ENCODE assay signal across 10 mouse cellular contexts in the genomic region with DNA sequence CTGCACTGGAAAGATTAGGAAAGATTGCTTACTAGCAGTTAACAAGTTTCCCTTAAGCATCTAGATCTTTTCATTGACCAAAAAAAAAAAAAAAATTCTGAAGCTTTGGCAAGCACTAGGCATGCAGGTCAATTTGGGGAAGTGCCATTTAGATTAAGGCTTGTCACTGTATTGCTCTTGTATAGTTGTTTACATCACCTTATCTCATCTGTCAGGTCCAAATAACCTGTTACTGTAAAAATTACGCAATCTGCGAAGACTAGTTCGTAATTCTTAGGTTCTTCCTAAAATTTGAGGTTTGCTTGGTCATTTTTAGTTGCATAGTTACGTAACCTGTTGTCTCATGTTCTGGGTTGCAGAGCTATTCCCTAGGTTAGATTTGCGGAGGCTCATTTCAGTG. TPM values are rescaled to one million over a fixed set of nuclear protein-coding genes. Genes with fewer than 3 reads are reported as not detected.
DNase-seq lines count a peak whose midpoint lies in the region; ATAC-seq and TF ChIP-seq lines count a peak whose summit lies in the region.
"Had no signal": no experiment of that assay in that cellular context is flagged by ENCODE, and none has a peak within 500 bp of the region (broad histone marks: within the 10 kb centered on the region; RNA-seq: fewer than 3 reads in every experiment).

No protein-coding gene starts in this region.

- peaks cover 24% of the 10 kb centered on the region for H3K79me2 ChIP-seq in MEL (ENCODE audit: control insufficient read depth, insufficient read depth, low read length, poor library complexity)

- DNase-seq in heart, postnatal 4 days: no peak
- peak; percentile 78 for DNase-seq in MEL (ENCODE audit: low read depth, low spot score)
- DNase-seq in forebrain, postnatal 0 days: no peak
- DNase-seq in spleen, postnatal 10 days (ENCODE audit: low spot score in 2 of 2): no peak
- DNase-seq in right cerebral cortex, postnatal 36 days (ENCODE audit: low spot score in 2 of 2): no peak
- DNase-seq: adrenal gland, postnatal 10 days; kidney, postnatal 10 days had no signal

- peaks cover 11% of the 10 kb centered on the region for H3K4me1 ChIP-seq in heart, embryonic 12.5 days (replicated peaks)
- H3K4me1 ChIP-seq in MEL (ENCODE audit: control insufficient read depth in 1 of 2, insufficient read depth in 2 of 2, low read length in 2 of 2): peaks cover 9 to 20% of the 10 kb centered on the region in 2 experiments
- no peaks in the 10 kb centered on the region; the same call in 1 of the 2 replicates for H3K4me1 ChIP-seq in forebrain, postnatal 0 days (ENCODE audit: insufficient read depth)

- no peaks in the 10 kb centered on the region for H3K9me3 ChIP-seq in heart, embryonic 12.5 days (replicated peaks)
- H3K9me3 ChIP-seq in MEL (replicated peaks; ENCODE audit: insufficient read depth, low read length): no peaks in the 10 kb centered on the region
- no peaks in the 10 kb centered on the region for H3K9me3 ChIP-seq in forebrain, postnatal 0 days (ENCODE audit: low read length)

- TF ChIP-seq EP300 in MEL (IDR thresholded peaks at IDR 0.05; ENCODE audit: low read depth in 1 of 2, low read length in 2 of 2): peak; percentile 78 to 91; a peak in 3 of 4 replicates

- H3K36me3 ChIP-seq in heart, embryonic 12.5 days: peaks cover 19% of the 10 kb centered on the region
- peaks cover 0 to 32% of the 10 kb centered on the region in 2 experiments for H3K36me3 ChIP-seq in MEL (ENCODE audit: control insufficient read depth in 1 of 2, insufficient read depth in 2 of 2, low read length in 2 of 2)
- H3K36me3 ChIP-seq in forebrain, postnatal 0 days (ENCODE audit: insufficient read depth): peaks cover 4% of the 10 kb centered on the region

- H3K27ac ChIP-seq in heart, embryonic 12.5 days (ENCODE audit: poor library complexity, severe bottlenecking): no peak overlapping the region
- peak overlapping the region; percentile 86 for H3K27ac ChIP-seq in MEL (ENCODE audit: control insufficient read depth, low read depth, low read length)
- H3K27ac ChIP-seq in forebrain, postnatal 0 days (ENCODE audit: low read depth, low read length): no peak overlapping the region

- H3K4me3 ChIP-seq in heart, embryonic 12.5 days: no peak overlapping the region
- peak overlapping the region; percentile 9 to 33; a peak in 3 of 4 replicates for H3K4me3 ChIP-seq in MEL (ENCODE audit: control insufficient read depth in 1 of 2, insufficient read depth in 1 of 2, low read depth in 2 of 2, low read length in 2 of 2)
- no peak overlapping the region for H3K4me3 ChIP-seq in forebrain, postnatal 0 days (ENCODE audit: low read depth, low read length)

- no peak for TF ChIP-seq CTCF in MEL (IDR thresholded peaks at IDR 0.05 in 2 of 3, conservative IDR thresholded peaks at IDR 0.05 in 1 of 3; ENCODE audit: control insufficient read depth in 1 of 3, insufficient read depth in 1 of 3, low read depth in 2 of 3, low read length in 3 of 3, poor library complexity in 1 of 3, severe bottlenecking in 1 of 3)
- no peak for TF ChIP-seq CTCF in forebrain, postnatal 0 days (IDR thresholded peaks at IDR 0.05; ENCODE audit: low read depth)

- peak overlapping the region; percentile 70; the same call in 1 of the 2 replicates for H3K4me2 ChIP-seq in heart, embryonic 12.5 days
- peak overlapping the region; percentile 50; the same call in 1 of the 2 replicates for H3K4me2 ChIP-seq in forebrain, postnatal 0 days (ENCODE audit: low read depth)

- H3K9ac ChIP-seq in heart, embryonic 12.5 days: no peak overlapping the region
- peak overlapping the region; percentile 89; the same call in 1 of the 2 replicates for H3K9ac ChIP-seq in MEL (ENCODE audit: control insufficient read depth, low read depth, low read length, poor library complexity, severe bottlenecking)
- no peak overlapping the region for H3K9ac ChIP-seq in forebrain, postnatal 0 days

- no peak for ATAC-seq in heart, embryonic 12.5 days (ENCODE audit: insufficient number of reproducible peaks, low FRiP score)
- ATAC-seq in forebrain, postnatal 0 days: no peak
- peak; percentile 48 for ATAC-seq in megakaryocyte, adult 5-6 weeks (ENCODE audit: poor library complexity, severe bottlenecking)
- ATAC-seq in cerebellum, adult (ENCODE audit: insufficient number of reproducible peaks, low FRiP score, low TSS enrichment): no peak

- H3K27me3 ChIP-seq in heart, embryonic 12.5 days (replicated peaks): no peaks in the 10 kb centered on the region
- no peaks in the 10 kb centered on the region for H3K27me3 ChIP-seq in MEL (ENCODE audit: control insufficient read depth in 1 of 2, insufficient read depth in 2 of 2, low read length in 2 of 2)
- no peaks in the 10 kb centered on the region for H3K27me3 ChIP-seq in forebrain, postnatal 0 days (ENCODE audit: insufficient read depth, low read length)

- no peak for TF ChIP-seq POLR2A in MEL (IDR thresholded peaks at IDR 0.05; ENCODE audit: control insufficient read depth in 1 of 2, insufficient read depth in 1 of 2, low read depth in 1 of 2, low read length in 2 of 2, poor library complexity in 1 of 2)

- TF ChIP-seq RAD21 in MEL (IDR thresholded peaks at IDR 0.05; ENCODE audit: low read depth, low read length): no peak

- WGBS in heart, embryonic 12.5 days: 93% methylated on average over 5 of the region's 5 CpGs
- 89% methylated on average over 5 of the region's 5 CpGs for WGBS in forebrain, postnatal 0 days

TF ChIP-seq in MEL, 35 proteins besides CTCF, POLR2A, EP300 and RAD21:
- TF ChIP-seq MXI1 (IDR thresholded peaks at IDR 0.05; ENCODE audit: low read depth, low read length): peak; percentile 82
- peak; percentile 97 for TF ChIP-seq ZNF384 (IDR thresholded peaks at IDR 0.05; ENCODE audit: low read depth, low read length)
- TF ChIP-seq TAL1 (IDR thresholded peaks at IDR 0.05; ENCODE audit: low read length): 0 out of 2 replicates have a peak, but pooled peaks have one; percentile 30
- TF ChIP-seq RCOR1 (IDR thresholded peaks at IDR 0.05; ENCODE audit: low read depth, low read length): peak; percentile 45; the same call in 1 of the 2 replicates
- peak; percentile 95 for TF ChIP-seq ETS1 (IDR thresholded peaks at IDR 0.05; ENCODE audit: low read depth, low read length)
- peak; percentile 93 for TF ChIP-seq SIN3A (IDR thresholded peaks at IDR 0.05; ENCODE audit: low read length)
- peak; percentile 88 for TF ChIP-seq GATA1 (IDR thresholded peaks at IDR 0.05; ENCODE audit: low read depth, low read length)
- peak; percentile 54; the same call in 1 of the 2 replicates for TF ChIP-seq MAX (IDR thresholded peaks at IDR 0.05; ENCODE audit: low read length)
- TF ChIP-seq GABPA (IDR thresholded peaks at IDR 0.05; ENCODE audit: low read depth, low read length): no peak
- TF ChIP-seq CHD2 (IDR thresholded peaks at IDR 0.05; ENCODE audit: low read length): no peak
- TF ChIP-seq HCFC1 (IDR thresholded peaks at IDR 0.05; ENCODE audit: low read depth, low read length): peak; percentile 34; the same call in 1 of the 2 replicates
- peak; percentile 59; the same call in 1 of the 2 replicates for TF ChIP-seq TCF12 (IDR thresholded peaks at IDR 0.05; ENCODE audit: low read depth, low read length)
- no peak for TF ChIP-seq MYB (IDR thresholded peaks at IDR 0.05; ENCODE audit: low read depth, low read length)
- TF ChIP-seq UBTF (IDR thresholded peaks at IDR 0.05; ENCODE audit: borderline replicate concordance, insufficient read depth, low read depth, low read length): no peak
- TF ChIP-seq SMC3 (IDR thresholded peaks at IDR 0.05; ENCODE audit: low read depth, low read length): 0 out of 2 replicates have a peak, but pooled peaks have one; percentile 6

RNA-seq across cellular contexts. Expression of gene Dck, which starts 2.1 kb away (rescaled TPM):
- 48.3 and 49.1 TPM in 2 replicates for polyA plus RNA-seq in heart, embryonic 12.5 days (2016; fragmentation: Nextera tagmentation; extraction: Ambion mirVana)
- total RNA-seq in heart, postnatal 4 days (2021): 10 to 100 TPM; 15.6 to 17.0 TPM
- 13.6 and 14.6 TPM in 2 replicates for total RNA-seq in MEL (2012; rRNA removed)
- polyA plus RNA-seq in MEL (2012; ENCODE audit: insufficient read depth in 1 of 2, insufficient read length in 2 of 2, low read depth in 1 of 2, low replicate concordance in 2 of 2, missing spikeins in 1 of 2): 10 to 100 TPM in 1 of 2 experiments, not detected in 1; 21.4 TPM
- 23.1 and 28.9 TPM in 2 replicates for total RNA-seq in forebrain, postnatal 0 days (2014; rRNA removed)
- 24.6 and 30.3 TPM in 2 replicates for polyA plus RNA-seq in forebrain, postnatal 0 days (2015; fragmentation: Nextera tagmentation; extraction: Ambion mirVana)
- total RNA-seq in megakaryocyte, adult 5-6 weeks (2015): 120 and 142 TPM in 2 replicates
- 62.9 and 65.5 TPM in 2 replicates for total RNA-seq in megakaryocyte, adult 5-6 weeks (2017)

RNA-seq across cellular contexts. Expression of gene Mob1b, which starts 46.2 kb away (rescaled TPM):
- 32.6 and 36.7 TPM in 2 replicates for polyA plus RNA-seq in heart, embryonic 12.5 days (2016; fragmentation: Nextera tagmentation; extraction: Ambion mirVana)
- total RNA-seq in heart, postnatal 4 days (2021): 10 to 100 TPM; 66.7 to 71.6 TPM
- total RNA-seq in MEL (2012; rRNA removed): 14.0 TPM in 2 replicates
- polyA plus RNA-seq in MEL (2012; ENCODE audit: insufficient read depth in 1 of 2, insufficient read length in 2 of 2, low read depth in 1 of 2, low replicate concordance in 2 of 2, missing spikeins in 1 of 2): 10 to 100 TPM in 1 of 2 experiments, not detected in 1; 12.2 TPM
- 12.3 and 14.9 TPM in 2 replicates for total RNA-seq in forebrain, postnatal 0 days (2014; rRNA removed)
- polyA plus RNA-seq in forebrain, postnatal 0 days (2015; fragmentation: Nextera tagmentation; extraction: Ambion mirVana): 4.4 and 7.8 TPM in 2 replicates
- total RNA-seq in megakaryocyte, adult 5-6 weeks (2015): 26.1 and 26.6 TPM in 2 replicates
- total RNA-seq in megakaryocyte, adult 5-6 weeks (2017): 11.5 and 15.7 TPM in 2 replicates

Comparison
In these comparisons a context has a peak if more than half of its experiments do, and no peak if none do; other contexts are left out.
1. H3K4me3 ChIP-seq: peak in MEL (2 of 2); none in heart, embryonic 12.5 days (single experiment) and forebrain, postnatal 0 days (single experiment).